Mouse (Mus musculus) G1E (cell line): ENCODE data around the gene Wnt10a. TPM values are rescaled to one million over a fixed set of nuclear protein-coding genes. Genes with fewer than 3 reads are reported as not detected.

ENCODE experiments used
- ATAC-seq: 2 replicates; pipeline ENCODE4 v1.8.0; 2016; ENCODE audit warnings: mild to moderate bottlenecking; ENCODE audit not compliant: insufficient number of reproducible peaks, poor library complexity, low FRiP score, severe bottlenecking; ENCODE audit errors: extremely low read depth
- DNase-seq: peaks from one replicate; pipeline ENCODE4 v3.0.0; 2012; ENCODE audit warnings: low spot score
- H3K27me3 ChIP-seq: 2 replicates; pipeline ENCODE4 v1.6.1; 2012; ENCODE audit warnings: mild to moderate bottlenecking, low read length, inconsistent platforms; ENCODE audit not compliant: insufficient read depth
- H3K36me3 ChIP-seq: replicated peaks from 2 replicates; pipeline ENCODE3; 2012; ENCODE audit warnings: mild to moderate bottlenecking, inconsistent platforms
- H3K4me1 ChIP-seq: 2 replicates; pipeline ENCODE4 v1.6.1; 2012; ENCODE audit warnings: low read depth, low read length, inconsistent platforms, mixed read lengths; ENCODE audit not compliant: insufficient read depth
- H3K4me3 ChIP-seq: 2 replicates; pipeline ENCODE4 v1.5.1; 2012; ENCODE audit warnings: low read depth, mild to moderate bottlenecking, inconsistent platforms, low read length, moderate library complexity, mixed read lengths
- H3K9me3 ChIP-seq: replicated peaks from 2 replicates; pipeline ENCODE4 v1.6.1; 2012; ENCODE audit warnings: inconsistent platforms
- CTCF ChIP-seq: IDR thresholded peaks from 2 replicates; pipeline ENCODE4 v1.5.1; 2012; ENCODE audit warnings: low read depth, low read length, inconsistent platforms, mixed read lengths
- GATA1 ChIP-seq: IDR thresholded peaks from 2 replicates; pipeline ENCODE4 v1.6.1; 2012; ENCODE audit warnings: borderline replicate concordance, low read length, inconsistent platforms, mixed read lengths
- GATA2 ChIP-seq: IDR thresholded peaks from 2 replicates; pipeline ENCODE4 v1.6.1; 2012; ENCODE audit warnings: low read depth, low read length, inconsistent platforms, borderline replicate concordance
- POLR2AphosphoS5 ChIP-seq: IDR thresholded peaks from 2 replicates; pipeline ENCODE4 v1.6.1; 2012; ENCODE audit warnings: low read depth, low read length, inconsistent platforms; ENCODE audit not compliant: insufficient replicate concordance
- TAL1 ChIP-seq: conservative IDR thresholded peaks from 2 replicates; pipeline ENCODE4 v1.6.1; 2012; ENCODE audit warnings: low read depth, low read length, inconsistent platforms, mixed read lengths
- polyA plus RNA-seq: library from polyadenylated mRNA; stranded (reverse); fragments of >175 nt; gene quantifications from 2 replicates; pipeline ENCODE4 v1.2.3, GENCODE M21; 2012
- total RNA-seq, 2 experiments: library from RNA; stranded (forward) in 1 of 2; stranded (reverse) in 1 of 2; fragments of 200-1000 nt in 1 of 2; fragments of >200 nt in 1 of 2; fragmentation: Nextera tagmentation in 1 of 2; gene quantifications; 2 replicates each; pipeline ENCODE4 v1.2.3; 2014 to 2017

Gene Wnt10a
- not detected in 2 replicates for total RNA-seq (2014; fragmentation: Nextera tagmentation)
- 0.05 and 0.06 TPM in 2 replicates for total RNA-seq (2017)
- not detected in 2 replicates for polyA plus RNA-seq

DNA sequence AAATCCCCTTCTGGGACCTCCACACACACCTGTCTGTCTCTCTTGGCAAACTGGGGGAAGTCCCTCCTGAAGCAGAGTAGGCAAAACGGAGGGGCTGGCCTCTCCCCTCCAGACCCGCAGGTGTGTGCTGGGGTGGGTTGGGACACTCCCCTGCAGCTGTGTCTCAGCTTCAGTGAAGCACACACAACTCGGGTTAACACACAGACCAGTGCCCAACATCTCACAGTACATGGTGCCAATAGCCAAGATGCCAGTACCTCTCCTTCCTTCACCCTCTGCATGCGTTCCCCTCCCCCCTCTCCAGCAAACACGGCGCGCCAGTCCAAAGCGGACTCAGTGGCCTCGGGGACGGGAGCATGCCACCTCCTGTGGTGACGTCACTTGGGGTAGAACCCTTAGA lies at the start of gene Wnt10a:
Gene Wnt10a (plus strand): TSS at position 268 of the 400 bp plus-strand sequence.
- Histone ChIP-seq H3K4me3 (no peak within 1 kb of the TSS), H3K4me1 (peaks cover 6% of the 10 kb centered on the region; the same call in 1 of the 2 replicates), H3K9me3 (no peaks in the 10 kb centered on the region), H3K27me3 (peaks cover 38% of the 10 kb centered on the region), H3K36me3 (no peaks in the 10 kb centered on the region)
- TF ChIP-seq GATA2 (no peak), TAL1 (no peak), POLR2AphosphoS5 (no peak), GATA1 (no peak), CTCF (no peak)
- DNase-seq (no peak), ATAC-seq (no peak)

DNA sequence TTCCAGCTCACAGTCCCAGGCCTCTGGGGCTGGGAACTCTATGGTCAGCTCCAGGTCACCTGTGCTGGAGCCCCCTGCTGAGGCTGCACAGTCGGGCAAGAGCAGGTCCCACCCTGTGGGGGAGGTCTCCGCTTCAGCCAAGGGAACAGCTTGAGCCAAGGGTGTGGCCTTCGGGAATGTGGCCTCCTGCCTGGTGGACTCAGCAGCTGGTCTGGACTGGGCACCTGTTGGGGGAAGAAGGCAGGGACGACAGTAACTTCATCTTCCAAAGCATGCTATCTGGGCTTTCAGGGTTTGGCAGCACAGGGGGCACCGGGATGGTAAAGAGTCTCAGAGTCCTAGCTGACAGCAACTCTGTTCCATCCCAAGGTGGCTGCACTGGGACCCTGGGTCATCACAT lies 44.0 kb upstream of the Wnt10a start:
- no peaks in the 10 kb centered on the region for H3K9me3 ChIP-seq
- TF ChIP-seq POLR2AphosphoS5: no peak
- TF ChIP-seq GATA1: no peak
- TF ChIP-seq GATA2: no peak
- TF ChIP-seq TAL1: no peak
- TF ChIP-seq CTCF: no peak
- no peaks in the 10 kb centered on the region for H3K36me3 ChIP-seq
- DNase-seq: no peak
- ATAC-seq: no peak
- H3K4me3 ChIP-seq: no peak overlapping the region
- peaks cover 14% of the 10 kb centered on the region for H3K27me3 ChIP-seq
- H3K4me1 ChIP-seq: no peaks in the 10 kb centered on the region

DNA sequence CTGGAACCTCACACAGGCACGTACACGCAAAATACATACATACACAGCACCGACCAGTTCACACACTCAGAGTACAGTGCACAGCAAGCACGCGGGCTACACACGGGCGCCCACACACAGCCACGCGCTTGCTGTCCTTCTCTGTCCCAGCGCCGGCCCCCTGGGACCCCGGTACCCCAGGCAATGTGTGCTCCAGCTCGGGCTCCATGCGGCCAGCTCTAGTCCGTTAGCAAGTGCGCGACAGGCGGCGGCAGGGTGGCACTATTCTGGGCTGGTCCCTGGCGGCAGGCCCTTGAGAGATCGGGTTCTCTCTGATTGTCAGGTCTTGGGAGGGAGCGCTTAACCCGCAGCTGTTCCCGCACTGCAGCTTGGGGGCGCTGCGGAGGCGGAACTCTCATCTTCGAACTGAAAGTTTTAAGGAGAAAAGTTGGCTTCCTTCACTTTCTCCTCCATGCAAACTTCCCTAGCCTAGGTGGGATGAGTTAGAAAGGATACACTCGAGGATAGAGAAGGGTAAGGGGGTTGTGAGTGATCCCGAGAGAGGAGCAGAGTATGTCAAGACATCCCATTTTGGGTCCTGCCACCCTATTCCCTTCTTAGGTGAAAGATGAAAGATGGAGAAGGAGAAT lies 42.6 kb upstream of the Wnt10a start, which contains the start of gene Prkag3:
Gene Prkag3 (minus strand): TSS at position 579 of the 629 bp plus-strand sequence.
- Histone ChIP-seq H3K4me3 (no peak within 1 kb of the TSS), H3K27me3 (peaks cover 14% of the 10 kb centered on the region), H3K9me3 (no peaks in the 10 kb centered on the region), H3K4me1 (no peaks in the 10 kb centered on the region), H3K36me3 (no peaks in the 10 kb centered on the region)
- ATAC-seq (no peak), DNase-seq (no peak)
- TF ChIP-seq CTCF (no peak), POLR2AphosphoS5 (no peak), GATA1 (no peak), TAL1 (no peak), GATA2 (no peak)

DNA sequence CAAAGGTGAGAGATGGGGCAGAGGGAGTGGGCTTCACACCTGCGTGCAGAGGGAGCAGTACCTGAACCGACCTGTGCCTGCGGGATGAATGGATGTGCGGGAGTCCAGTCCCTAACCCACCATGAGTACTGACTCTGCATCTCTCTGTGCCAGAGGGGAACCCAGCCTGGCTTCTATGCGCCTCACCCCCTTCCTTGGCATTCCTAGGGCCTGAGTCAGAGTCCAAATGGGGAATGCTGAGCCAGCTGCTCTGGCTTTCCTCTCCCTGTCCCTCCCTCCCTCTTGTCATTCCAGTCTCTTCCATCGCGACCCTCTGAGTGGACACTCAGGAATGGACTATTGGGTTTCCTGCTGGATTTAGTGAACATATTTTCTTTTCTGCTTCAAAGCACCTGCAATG lies 42.0 kb upstream of the Wnt10a start:
- Histone ChIP-seq H3K9me3 (no peaks in the 10 kb centered on the region), H3K36me3 (no peaks in the 10 kb centered on the region), H3K4me3 (no peak overlapping the region), H3K4me1 (no peaks in the 10 kb centered on the region), H3K27me3 (peaks cover 14% of the 10 kb centered on the region)
- no peak for DNase-seq
- TF ChIP-seq POLR2AphosphoS5 (no peak), CTCF (no peak), TAL1 (no peak), GATA1 (no peak), GATA2 (no peak)
- ATAC-seq: no peak

DNA sequence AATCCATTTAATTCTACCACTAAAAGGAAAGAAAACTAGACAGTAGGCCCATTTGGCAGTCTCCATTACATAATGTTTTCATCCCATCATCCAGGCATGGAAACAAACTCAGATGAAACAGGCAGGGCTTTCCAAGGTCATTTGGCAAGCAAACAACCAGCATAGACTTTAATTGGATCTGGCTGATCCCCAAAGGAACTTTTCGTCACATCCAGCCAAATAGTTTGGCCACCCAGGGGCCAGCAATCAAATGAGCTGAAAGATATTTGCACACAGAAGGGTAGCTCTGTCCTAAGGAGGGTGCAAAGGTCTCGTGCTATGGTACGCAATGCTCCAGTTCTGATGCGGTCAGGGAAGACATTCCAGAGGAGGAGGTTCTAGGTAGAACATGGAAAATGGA lies 40.6 kb upstream of the Wnt10a start:
- Histone ChIP-seq H3K9me3 (no peaks in the 10 kb centered on the region), H3K4me1 (no peaks in the 10 kb centered on the region), H3K4me3 (no peak overlapping the region), H3K27me3 (peaks cover 12% of the 10 kb centered on the region), H3K36me3 (no peaks in the 10 kb centered on the region)
- ATAC-seq: no peak
- no peak for DNase-seq
- TF ChIP-seq CTCF (no peak), POLR2AphosphoS5 (no peak), TAL1 (no peak), GATA1 (no peak), GATA2 (no peak)

GRCm38 (mm10) chr1:74752150-74752549 lies 39.2 kb upstream of the Wnt10a start:
- H3K4me1 ChIP-seq: no peaks in the 10 kb centered on the region
- H3K36me3 ChIP-seq: no peaks in the 10 kb centered on the region
- DNase-seq (no peak), ATAC-seq (no peak)
- TF ChIP-seq POLR2AphosphoS5 (no peak), CTCF (no peak), TAL1 (no peak), GATA2 (no peak), GATA1 (no peak)
- H3K27me3 ChIP-seq: peaks cover 7% of the 10 kb centered on the region; the same call in 1 of the 2 replicates
- no peak overlapping the region for H3K4me3 ChIP-seq
- no peaks in the 10 kb centered on the region for H3K9me3 ChIP-seq
